Mouse (Mus musculus) liver, embryonic 11.5 days (tissue): Measurements from ENCODE around the gene Prkab2. TPM values are rescaled to one million over a fixed set of nuclear protein-coding genes. Genes with fewer than 3 reads are reported as not detected.

ENCODE experiments used
- ATAC-seq: fragments of 200-750 bp; cut with Nextera tagmentation; replicated peaks from 2 replicates; pipeline ENCODE4 v1.8.0; 2017; ENCODE audit warnings: moderate number of reproducible peaks, mild to moderate bottlenecking, moderate TSS enrichment, moderate library complexity; ENCODE audit not compliant: low FRiP score
- DNase-seq: peaks from one replicate; pipeline ENCODE4 v3.0.0-alpha.2; 2017; ENCODE audit warnings: low spot score
- H3K27ac ChIP-seq: fragments of 300-500 bp; sonication (generic); 2 replicates; pipeline ENCODE4 v1.5.1; 2014; ENCODE audit warnings: mild to moderate bottlenecking, low read depth, low read length, control low read depth
- H3K27me3 ChIP-seq: fragments of 300-500 bp; sonication (generic); replicated peaks from 2 replicates; pipeline ENCODE4 v1.6.1; 2014; ENCODE audit warnings: low read length, mixed read lengths; ENCODE audit not compliant: control insufficient read depth, insufficient read depth
- H3K36me3 ChIP-seq: fragments of 300-500 bp; sonication (generic); 2 replicates; pipeline ENCODE4 v1.6.1; 2014; ENCODE audit warnings: mild to moderate bottlenecking, low read length, moderate library complexity, mixed read lengths; ENCODE audit not compliant: control insufficient read depth, insufficient read depth
- H3K4me1 ChIP-seq: fragments of 300-500 bp; sonication (generic); replicated peaks from 2 replicates; pipeline ENCODE4 v1.6.1; 2014; ENCODE audit warnings: low read length, mixed read lengths; ENCODE audit not compliant: control insufficient read depth, insufficient read depth
- H3K4me2 ChIP-seq: fragments of 300-500 bp; sonication (generic); 2 replicates; pipeline ENCODE4 v1.6.1; 2014; ENCODE audit warnings: mild to moderate bottlenecking, control low read depth, moderate library complexity
- H3K4me3 ChIP-seq: fragments of 300-500 bp; sonication (generic); 2 replicates; pipeline ENCODE4 v1.5.1; 2014; ENCODE audit warnings: low read depth, low read length, control low read depth
- H3K9ac ChIP-seq: fragments of 300-500 bp; sonication (generic); 2 replicates; pipeline ENCODE4 v1.6.1; 2014; ENCODE audit warnings: low read depth, low read length, control low read depth
- H3K9me3 ChIP-seq: fragments of 300-500 bp; sonication (generic); 2 replicates; pipeline ENCODE4 v1.6.1; 2016; ENCODE audit warnings: low read length, inconsistent platforms, mixed read lengths; ENCODE audit not compliant: control insufficient read depth
- WGBS: fragments of 180-500 bp; shearing (Covaris S2); extraction: QIAGEN DNeasy Blood & Tissue Kit; methylation state at CpG from one replicate; pipeline ENCODE4 v1.1.7; 2014; 5-methylcytosine and 5-hydroxymethylcytosine counted together
- polyA plus RNA-seq: library from polyadenylated mRNA; unstranded; fragments of >200 nt; fragmentation: Nextera tagmentation; extraction: Ambion mirVana; gene quantifications from 2 replicates; pipeline ENCODE4 v1.2.1, GENCODE M21; 2014

The Prkab2 gene
- polyA plus RNA-seq, result 4.5 and 5.4 TPM in 2 replicates

DNA sequence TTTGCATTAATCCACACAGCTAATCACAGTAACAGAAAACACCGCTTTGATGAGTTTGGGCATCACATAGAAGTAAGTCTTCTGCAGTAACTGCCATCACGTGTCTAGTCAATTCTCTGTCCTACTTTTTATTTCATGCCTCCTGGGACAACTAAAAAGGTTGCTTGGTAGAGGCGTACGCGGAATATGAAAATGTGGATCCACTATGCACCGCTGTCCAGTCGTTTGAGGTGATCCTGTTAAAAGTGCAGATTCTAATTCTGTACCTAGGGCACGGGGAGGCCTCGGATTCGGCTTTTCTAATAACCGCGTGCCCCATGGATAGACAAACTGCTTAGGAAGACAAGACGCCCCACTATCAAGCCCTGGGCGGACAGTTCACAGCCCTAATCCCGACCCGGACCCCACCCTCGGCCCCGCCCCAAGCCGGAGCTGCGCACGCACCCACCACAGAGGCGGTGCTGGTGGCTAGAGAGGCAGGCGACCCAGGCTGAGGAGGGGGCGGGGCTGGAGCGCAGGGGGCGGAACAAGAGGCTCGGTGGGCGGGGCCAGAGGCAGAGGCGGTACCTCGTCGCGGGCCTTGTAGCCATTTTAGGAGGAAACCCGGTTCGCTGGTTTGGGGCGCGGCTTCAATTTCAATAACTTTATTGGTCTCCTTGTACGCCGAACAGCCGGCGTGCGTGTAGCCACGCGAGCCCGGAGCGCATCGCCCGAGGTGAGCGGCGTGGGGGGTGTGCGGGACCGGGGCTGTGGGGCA, at the start of gene Prkab2:
TSS of gene Prkab2 (plus strand) at position 539 of the 757 bp plus-strand sequence.
- H3K27ac ChIP-seq, result no peak within 1 kb of the TSS
- H3K36me3 ChIP-seq, result 0 out of 2 replicates have a peak, but pooled peaks cover 3% of the 10 kb centered on the region
- H3K4me1 ChIP-seq, result peaks cover 11% of the 10 kb centered on the region
- DNase-seq (peak; percentile 100), ATAC-seq (peak; percentile 98)
- 0 out of 2 replicates have a peak, but pooled peaks cover 3% of the 10 kb centered on the region for H3K9me3 ChIP-seq
- no peaks in the 10 kb centered on the region for H3K27me3 ChIP-seq
- WGBS, result 2% methylated on average over 51 of the region's 51 CpGs
- peak within 1 kb of the TSS; percentile 77 for H3K4me3 ChIP-seq
- H3K4me2 ChIP-seq, result peak within 1 kb of the TSS; percentile 80
- peak within 1 kb of the TSS; percentile 63 for H3K9ac ChIP-seq

DNA sequence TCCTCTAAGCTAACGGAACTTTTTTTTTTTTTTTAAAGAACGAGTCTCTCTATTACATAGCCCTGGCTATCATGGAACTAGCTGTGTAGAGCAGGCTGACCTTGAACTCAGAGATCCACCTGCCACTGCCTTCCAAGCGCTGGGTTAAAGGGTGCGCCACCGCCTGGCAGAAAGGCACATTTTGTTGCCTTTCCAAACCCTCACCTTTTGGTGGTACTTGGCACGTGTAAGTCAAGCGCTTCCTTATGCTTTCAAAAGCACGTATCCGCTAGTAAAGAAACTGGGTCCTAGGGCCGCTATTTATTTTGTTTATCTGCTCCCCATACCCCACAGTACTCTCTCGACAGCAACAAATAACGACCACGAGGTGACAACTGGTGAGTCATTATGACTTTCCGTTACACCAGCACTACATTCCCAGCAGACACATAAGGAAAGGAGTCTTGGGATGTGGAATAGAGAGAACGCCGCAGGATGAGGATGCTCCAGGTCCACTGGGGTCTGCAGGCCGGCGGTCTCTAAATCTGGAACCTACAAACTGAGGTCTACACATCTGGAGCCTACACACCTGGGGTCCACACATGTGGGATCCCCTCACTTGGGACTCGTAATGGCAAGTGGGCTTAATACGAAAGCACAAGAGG, 48.7 kb upstream of the Prkab2 start:
- no peaks in the 10 kb centered on the region for H3K36me3 ChIP-seq
- peak overlapping the region; percentile 70 for H3K4me3 ChIP-seq
- DNase-seq, result no peak
- peak overlapping the region; percentile 71 for H3K4me2 ChIP-seq
- no peaks in the 10 kb centered on the region for H3K27me3 ChIP-seq
- ATAC-seq, result peak; percentile 53
- peaks cover 9% of the 10 kb centered on the region for H3K4me1 ChIP-seq
- peak overlapping the region; percentile 83 for H3K9ac ChIP-seq
- H3K9me3 ChIP-seq, result no peaks in the 10 kb centered on the region
- 3% methylated on average over 20 of the region's 20 CpGs for WGBS
- H3K27ac ChIP-seq, result peak overlapping the region; percentile 78

DNA sequence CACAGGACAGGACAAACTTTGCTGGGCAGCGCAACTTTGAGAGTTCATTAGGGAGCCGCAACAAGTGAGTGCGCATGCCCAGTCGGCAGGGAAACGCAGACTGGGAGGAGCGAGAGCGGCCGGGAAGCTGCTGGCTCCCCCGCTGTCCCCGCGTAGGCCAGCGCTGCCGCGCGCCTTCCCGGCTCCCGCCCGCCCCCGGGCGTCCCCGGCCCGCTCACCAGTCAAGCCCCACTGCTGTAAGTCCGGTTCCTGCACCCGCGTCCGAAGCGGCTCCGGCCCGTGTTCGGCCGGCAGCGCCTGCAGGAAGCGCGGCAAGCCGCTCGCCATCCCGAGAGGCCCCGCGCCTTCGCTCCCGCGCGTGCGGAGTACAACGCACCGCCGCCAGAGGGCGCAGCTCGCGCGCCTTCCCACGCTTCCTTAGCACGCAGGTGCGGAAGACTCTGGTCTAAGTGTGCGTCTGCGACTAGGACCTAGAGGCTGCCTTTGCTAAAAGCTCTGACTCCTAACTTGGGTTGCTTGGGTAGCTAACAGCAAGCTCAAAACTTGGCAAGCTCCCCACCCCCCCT, 48.1 kb upstream of the Prkab2 start, which contains the start of gene Chd1l:
TSS of gene Chd1l (minus strand) at position 359 of the 566 bp plus-strand sequence.
- ATAC-seq (peak; percentile 96), DNase-seq (peak; percentile 94)
- H3K9me3 ChIP-seq, result no peaks in the 10 kb centered on the region
- peak within 1 kb of the TSS; percentile 70 for H3K4me3 ChIP-seq
- peak within 1 kb of the TSS; percentile 83 for H3K9ac ChIP-seq
- under 1% methylated on average over 55 of the region's 56 CpGs for WGBS
- H3K36me3 ChIP-seq, result no peaks in the 10 kb centered on the region
- peaks cover 9% of the 10 kb centered on the region for H3K4me1 ChIP-seq
- peak within 1 kb of the TSS; percentile 71 for H3K4me2 ChIP-seq
- no peaks in the 10 kb centered on the region for H3K27me3 ChIP-seq
- H3K27ac ChIP-seq, result peak within 1 kb of the TSS; percentile 78

DNA sequence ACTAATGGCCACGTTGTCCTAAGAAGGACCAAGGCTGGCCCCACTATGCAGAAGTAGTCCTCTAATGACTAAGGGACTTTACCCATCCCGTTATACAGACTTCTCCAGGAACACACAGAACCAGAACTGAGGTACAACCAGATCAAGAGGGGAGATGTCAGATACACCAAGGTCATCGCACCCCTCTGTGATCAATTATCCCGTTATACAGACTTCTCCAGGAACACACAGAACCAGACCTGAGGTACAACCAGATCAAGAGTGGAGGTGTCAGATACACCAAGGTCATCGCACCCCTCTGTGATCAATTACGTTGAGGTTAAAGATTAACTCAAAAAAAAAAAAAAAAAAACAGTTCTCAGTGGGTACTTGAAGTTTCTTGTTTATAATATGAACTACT, 47.0 kb upstream of the Prkab2 start:
- peaks cover 9% of the 10 kb centered on the region for H3K4me1 ChIP-seq
- H3K4me3 ChIP-seq, result no peak overlapping the region
- H3K9me3 ChIP-seq, result no peaks in the 10 kb centered on the region
- DNase-seq, result no peak
- H3K27me3 ChIP-seq, result no peaks in the 10 kb centered on the region
- H3K27ac ChIP-seq, result no peak overlapping the region
- H3K9ac ChIP-seq, result no peak overlapping the region
- no peaks in the 10 kb centered on the region for H3K36me3 ChIP-seq
- H3K4me2 ChIP-seq, result no peak overlapping the region
- WGBS, result 79% methylated on average over 6 of the region's 6 CpGs
- ATAC-seq, result no peak

DNA sequence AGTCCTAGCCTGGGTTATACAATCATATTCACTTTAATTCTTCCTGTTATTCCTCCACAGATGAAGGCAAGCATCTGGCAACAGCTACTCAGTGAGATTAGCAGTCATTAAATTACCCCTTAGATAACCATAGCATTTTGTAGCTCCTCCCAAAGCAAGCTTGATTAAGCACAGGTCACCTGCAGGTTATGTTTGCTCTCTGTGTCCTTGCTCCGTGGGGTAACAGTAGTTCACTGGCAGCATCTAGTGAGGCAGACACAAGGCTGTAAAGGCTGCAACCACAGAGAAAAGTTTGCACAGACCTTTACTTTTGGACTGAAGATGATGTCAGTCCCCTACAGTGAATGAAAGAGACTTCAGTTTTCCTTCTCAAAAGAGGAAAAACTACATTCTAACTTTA, 42.8 kb upstream of the Prkab2 start:
- Histone ChIP-seq H3K4me3 (no peak overlapping the region), H3K27ac (no peak overlapping the region), H3K9me3 (no peaks in the 10 kb centered on the region), H3K27me3 (no peaks in the 10 kb centered on the region), H3K4me2 (no peak overlapping the region), H3K9ac (no peak overlapping the region), H3K36me3 (no peaks in the 10 kb centered on the region), H3K4me1 (peaks cover 6% of the 10 kb centered on the region; the same call in 1 of the 2 replicates)
- no peak for ATAC-seq
- 33% methylated on average over 1 of the region's 1 CpGs for WGBS
- DNase-seq, result no peak

DNA sequence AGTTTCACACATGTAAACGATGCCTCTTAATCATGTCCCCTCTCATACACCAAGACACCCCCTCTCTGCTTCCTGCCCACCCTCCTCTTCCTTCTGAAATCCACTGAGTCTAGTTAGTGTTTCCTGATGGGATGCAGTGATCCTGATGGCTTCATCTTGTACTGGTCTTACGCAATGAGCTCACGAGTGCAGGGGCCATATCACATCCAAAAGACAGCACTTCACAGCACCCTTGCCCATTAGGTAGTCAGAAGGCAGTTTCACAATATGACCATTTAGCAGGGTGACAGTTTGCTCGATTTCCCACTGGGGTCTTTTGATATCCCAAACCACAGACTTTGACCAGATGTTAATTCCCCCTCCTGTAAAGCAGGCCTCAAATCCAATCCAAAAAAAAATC, 42.1 kb upstream of the Prkab2 start:
- Histone ChIP-seq H3K9me3 (no peaks in the 10 kb centered on the region), H3K27ac (no peak overlapping the region), H3K9ac (no peak overlapping the region), H3K36me3 (no peaks in the 10 kb centered on the region), H3K27me3 (no peaks in the 10 kb centered on the region), H3K4me2 (no peak overlapping the region), H3K4me3 (no peak overlapping the region), H3K4me1 (0 out of 2 replicates have a peak, but pooled peaks cover 2% of the 10 kb centered on the region)
- 70% methylated on average over 4 of the region's 4 CpGs for WGBS
- DNase-seq (no peak), ATAC-seq (no peak)

DNA sequence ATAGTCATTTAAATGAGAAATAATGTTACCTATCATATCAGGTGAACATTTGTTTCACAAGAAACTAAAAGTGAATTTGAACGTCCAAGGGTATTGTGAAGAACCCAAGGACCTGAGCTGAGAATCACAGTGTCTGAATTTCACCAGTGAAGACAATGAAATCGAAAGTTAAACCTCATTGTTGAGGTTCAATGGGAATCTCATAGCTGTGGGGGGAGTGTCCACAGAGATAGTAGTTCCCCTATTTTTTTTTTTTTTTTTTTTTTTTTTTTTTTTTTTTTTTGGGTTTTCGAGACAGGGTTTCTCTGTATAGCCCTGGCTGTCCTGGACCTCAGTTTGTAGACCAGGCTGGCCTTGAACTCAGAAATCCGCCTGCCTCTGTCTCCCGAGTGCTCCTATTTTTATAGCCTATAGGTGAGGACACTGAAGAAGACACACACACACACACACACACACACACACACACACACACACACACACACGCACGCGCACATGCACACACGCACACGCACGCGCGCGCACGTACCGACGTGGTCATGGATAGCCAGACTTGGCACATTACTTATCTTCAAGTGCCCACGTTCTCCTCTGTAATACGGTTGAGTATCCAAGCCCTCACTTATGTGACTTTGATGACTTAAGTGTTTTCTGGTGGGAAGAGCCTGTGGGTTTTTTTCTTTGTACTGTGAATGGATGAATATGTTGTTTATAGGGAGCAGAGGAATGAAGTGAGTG, 40.7 kb upstream of the Prkab2 start:
- Histone ChIP-seq H3K36me3 (no peaks in the 10 kb centered on the region), H3K4me3 (no peak overlapping the region), H3K27ac (no peak overlapping the region), H3K4me2 (no peak overlapping the region), H3K4me1 (no peaks in the 10 kb centered on the region), H3K27me3 (no peaks in the 10 kb centered on the region), H3K9me3 (no peaks in the 10 kb centered on the region), H3K9ac (no peak overlapping the region)
- ATAC-seq (no peak), DNase-seq (no peak)
- WGBS, result 89% methylated on average over 18 of the region's 19 CpGs

DNA sequence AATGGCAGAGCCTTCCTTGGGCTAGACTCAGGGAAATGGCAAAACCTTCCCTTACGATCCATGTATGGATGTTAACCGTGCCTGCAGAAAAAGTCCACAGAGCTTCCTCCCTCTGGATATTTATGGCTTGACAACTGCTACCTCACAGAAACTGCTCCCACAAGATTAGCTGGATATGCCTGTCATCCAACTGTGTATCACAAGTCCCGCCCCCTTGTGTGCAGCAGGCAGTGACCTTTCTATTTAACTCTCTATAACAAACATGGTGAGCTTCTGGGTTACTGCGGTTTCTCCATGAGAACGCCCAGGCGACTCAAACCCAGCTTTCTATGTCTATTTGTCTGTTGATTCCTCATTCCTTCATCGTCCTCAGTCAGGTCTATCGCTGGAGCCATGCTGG, 40.1 kb upstream of the Prkab2 start:
- Histone ChIP-seq H3K27ac (no peak overlapping the region), H3K36me3 (no peaks in the 10 kb centered on the region), H3K4me1 (no peaks in the 10 kb centered on the region), H3K4me2 (no peak overlapping the region), H3K9ac (no peak overlapping the region), H3K27me3 (no peaks in the 10 kb centered on the region), H3K9me3 (no peaks in the 10 kb centered on the region), H3K4me3 (no peak overlapping the region)
- ATAC-seq (no peak), DNase-seq (no peak)
- 84% methylated on average over 8 of the region's 8 CpGs for WGBS
